Mouse (Mus musculus) urinary bladder, adult 18-20 months (tissue): ENCODE results near the gene Slc35d1.
A peak's percentile ranks its signal among the peaks of the same experiment; 100 is the strongest.

ENCODE experiments used
- DNase-seq, 2 experiments: peaks; one replicate each; pipeline ENCODE4 v3.0.0; 2022; ENCODE audit warnings: low spot score in 2 of 2, mixed read lengths in 2 of 2

Slc35d1 gene

DNA sequence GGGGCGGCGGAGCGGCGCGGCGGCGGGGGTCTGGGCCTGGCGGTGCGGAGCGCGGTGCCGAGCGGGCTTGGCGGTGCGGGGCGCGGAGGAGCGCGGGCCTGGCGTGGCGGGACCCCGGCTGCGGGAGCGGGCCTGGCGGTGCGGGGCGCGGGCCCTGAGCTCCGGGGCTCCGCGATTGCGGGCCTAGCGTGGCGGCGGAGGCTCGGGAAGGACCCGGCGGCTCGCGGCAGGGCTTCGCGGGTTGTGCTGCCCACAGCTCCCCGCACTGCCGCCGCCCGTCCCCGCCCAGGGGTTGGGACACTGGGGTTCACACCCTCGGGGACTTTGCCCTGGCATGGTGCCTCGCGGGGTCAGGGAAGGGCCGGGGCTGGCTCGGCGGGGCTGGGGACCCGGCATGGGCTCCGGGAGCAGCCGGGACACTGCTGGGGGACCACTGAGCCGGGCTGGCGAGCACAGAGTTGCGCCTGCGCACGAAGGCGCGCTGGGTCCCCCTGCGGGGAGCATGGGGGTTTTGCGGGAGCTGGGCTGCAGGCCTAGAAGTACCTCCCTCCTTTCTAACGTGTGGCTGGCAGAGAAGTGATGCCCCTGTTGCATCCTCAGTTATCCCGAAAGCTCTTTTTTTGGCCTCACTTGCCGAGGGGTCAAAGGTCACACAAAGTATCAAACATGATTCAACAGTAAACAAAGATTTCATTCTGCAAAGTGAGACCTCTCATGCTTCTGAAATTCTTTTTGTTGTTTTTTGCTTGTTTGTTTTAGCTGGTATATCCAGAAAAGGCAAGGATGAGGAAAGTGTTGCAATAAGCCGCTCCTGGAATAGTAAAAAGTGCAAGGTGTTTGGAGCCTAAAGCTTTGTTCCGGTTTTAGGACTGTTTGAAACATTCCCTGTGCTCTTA lies at the start of gene Slc35d1:
Gene Slc35d1 (minus strand): TSS at position 240 of the 896 bp plus-strand sequence.
- peak; percentile 59 to 83 for DNase-seq

DNA sequence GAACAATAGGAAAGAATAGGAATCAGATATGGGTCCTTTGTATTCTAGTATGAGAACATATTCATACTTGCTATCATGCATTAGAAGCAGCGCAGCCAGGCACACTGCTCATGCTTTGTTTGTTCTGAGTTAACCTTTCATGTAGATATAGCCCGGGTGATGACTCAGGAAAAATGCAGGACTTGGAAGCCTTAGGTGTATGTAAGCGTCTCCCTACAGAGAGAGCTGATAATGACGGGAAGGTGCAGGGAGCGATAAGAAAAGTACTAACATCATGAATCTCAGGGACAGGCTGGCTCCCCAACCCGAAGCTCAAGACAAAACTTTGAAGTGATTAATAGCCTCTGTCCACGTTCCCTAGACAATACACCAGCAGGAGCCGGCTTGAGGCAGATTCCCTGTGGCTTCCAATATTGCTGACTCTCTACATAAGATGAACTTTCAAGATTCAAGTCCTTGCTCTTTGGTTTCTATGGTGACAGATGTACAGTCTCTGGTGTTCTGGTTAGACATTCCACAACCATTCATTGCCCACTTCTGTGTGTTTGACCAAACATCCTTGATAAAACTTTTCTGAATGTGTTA lies 48.9 kb upstream of the Slc35d1 start:
- peak in 1 of 2 experiments; percentile 5 for DNase-seq

DNA sequence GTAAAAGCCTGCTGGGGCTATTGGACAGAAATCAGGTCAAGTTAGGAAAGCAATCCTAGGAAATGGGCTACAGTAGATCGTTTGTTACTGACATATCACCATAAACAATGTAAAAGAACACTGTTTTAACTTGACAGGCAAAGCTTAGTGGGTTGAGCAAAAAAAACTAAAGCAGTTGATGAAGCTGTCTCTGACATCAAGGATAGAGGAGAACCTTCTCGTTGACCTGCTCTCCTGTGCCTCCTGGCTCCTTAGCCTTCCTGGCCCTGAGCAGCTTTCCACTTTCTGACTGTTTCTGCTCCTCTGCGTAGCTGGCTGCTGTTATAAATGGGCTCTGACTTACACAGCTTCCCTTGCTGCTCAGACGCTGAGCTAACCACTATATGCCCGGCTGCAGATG lies 48.4 kb upstream of the Slc35d1 start:
- no peak for DNase-seq

DNA sequence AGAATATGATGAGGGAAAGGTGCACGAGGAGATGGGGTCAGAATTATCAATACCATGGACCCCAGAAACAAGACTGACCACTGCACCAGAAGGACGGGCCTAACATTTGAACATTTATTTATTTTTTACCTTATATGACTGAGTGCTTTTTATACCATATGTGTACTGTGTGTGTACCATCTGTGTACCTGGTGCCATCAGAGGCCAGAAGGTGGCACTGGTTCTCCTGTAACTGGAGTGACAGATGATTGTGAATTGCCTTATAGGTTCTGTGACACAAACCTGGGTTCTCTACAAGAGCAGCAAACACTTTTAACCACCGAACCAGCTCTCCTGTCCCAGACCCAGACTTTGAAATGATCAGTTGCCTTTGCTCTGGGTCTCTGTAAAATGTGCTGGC lies 43.9 kb upstream of the Slc35d1 start:
- DNase-seq: no peak

DNA sequence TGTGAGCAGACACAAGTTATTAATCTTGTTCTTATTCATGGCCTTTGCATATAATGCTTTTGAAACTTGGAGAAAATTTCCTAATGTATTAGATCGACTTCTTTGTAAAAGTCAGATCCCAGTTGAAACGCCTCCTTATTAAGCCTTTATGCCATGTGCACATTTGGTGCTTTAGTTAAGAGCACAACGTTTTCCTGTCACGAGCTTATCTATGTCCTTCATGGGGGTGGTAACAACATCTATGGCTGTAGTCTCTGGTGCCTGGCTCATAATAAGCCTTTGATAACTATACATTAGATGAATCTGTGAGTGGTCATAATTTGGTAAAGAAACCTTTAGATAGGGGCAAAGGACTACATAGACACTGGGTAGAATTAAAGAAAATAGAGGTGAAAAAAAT lies 38.9 kb upstream of the Slc35d1 start:
- no peak for DNase-seq

DNA sequence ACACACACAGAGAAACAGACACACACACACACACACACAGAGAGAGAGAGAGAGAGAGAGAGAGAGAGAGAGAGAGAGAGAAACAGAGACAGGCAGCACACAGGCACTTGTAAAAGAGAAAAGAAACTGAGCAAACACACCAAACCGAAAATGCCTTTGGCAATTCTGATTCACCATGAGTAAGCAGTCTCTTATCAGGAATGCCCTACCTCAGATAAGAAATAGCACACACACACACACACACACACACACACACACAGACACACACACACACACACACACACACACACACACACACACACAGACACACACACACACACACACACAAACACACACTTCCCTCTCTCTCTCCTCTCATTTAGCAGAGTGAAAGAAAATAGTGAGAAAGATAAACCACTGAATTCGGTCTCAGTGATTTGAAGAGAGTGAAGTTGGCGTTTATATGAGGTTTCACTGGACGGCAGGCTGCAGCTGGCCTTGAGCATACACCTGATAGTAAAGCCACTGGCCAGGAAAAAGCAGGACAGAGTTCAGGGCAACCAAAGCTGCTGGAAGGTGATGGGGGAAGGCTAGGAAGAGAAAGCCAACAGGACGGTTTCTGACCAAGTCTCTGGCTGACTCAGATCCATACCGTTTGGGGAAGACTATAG lies 34.6 kb upstream of the Slc35d1 start:
- DNase-seq: peak in 1 of 2 experiments; percentile 25

DNA sequence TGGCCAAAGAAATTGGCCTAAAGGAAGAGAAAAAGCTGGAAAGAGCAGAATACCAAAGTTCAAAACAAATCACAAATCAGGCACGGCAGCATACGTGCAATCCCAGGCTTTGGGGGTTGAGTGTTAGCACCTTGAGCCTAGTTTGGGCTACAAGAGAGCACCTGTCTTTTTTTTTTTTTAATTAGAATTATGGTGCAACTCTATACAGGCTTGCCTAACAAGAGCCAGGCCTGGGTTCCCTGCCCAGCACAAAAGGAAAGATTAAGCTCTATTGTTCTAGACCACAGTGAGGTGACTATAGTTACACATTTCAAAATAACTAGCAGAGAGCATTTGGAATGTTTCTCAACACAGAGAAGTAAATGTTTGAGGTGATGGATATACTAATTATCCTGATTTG lies 32.8 kb upstream of the Slc35d1 start:
- DNase-seq: no peak

DNA sequence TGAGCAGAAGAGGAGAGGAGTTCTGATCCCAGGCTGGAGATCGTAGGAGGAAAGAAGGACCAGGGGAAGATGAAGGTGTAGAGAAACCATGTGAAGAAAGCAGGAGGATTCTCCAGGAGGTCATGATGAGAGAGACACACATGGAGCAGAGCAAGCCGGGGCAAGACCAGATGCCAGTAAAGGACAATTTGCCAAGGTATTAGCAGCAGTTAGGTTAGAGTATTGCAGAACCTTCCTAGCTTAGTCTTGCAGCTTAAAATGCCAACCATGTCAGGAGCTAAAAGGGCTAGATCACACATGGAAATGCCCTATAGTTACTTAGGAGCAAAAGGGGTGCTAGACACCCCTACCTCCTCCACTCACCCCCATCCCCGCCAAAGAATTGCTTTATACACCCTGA lies 32.3 kb upstream of the Slc35d1 start:
- no peak for DNase-seq

DNA sequence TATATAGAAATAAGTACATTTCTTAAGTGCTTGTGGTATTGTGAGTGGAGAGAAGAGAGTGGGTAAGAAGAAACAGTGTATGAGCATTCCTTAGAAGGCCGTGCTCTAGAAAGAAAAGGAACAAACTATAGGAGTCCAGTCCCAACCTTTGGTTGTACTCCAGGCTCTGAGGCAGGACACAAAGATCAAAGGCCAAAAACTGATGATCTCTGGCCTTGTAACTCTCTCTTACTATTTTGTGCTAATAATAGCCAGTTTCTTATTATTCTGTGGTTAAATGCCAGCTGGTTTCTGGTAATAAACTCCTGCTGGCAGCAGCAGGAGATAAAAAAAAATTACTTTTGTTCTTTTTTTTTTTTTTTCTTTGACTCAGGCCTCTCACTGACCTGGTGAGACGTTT lies 17.2 kb upstream of the Slc35d1 start:
- no peak for DNase-seq

DNA sequence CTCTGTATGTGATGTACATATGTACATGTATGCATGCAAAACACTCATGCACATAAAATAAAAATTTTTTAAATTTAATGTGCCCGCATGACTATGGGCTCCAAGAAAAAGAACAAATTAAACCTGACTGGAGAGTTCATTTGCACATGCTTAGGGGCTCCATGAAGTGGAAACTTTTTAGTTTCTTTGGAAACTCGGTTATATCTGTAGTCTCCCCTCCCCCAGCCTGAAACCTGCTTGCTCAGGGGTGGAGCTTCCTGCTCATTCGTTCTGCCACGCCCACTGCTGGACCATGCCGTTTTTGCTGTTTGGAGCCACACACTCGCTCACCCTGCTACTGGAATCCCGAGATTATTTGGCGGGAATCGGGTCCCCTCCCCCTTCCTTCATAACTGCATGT lies 7.9 kb upstream of the Slc35d1 start:
- DNase-seq: no peak

DNA sequence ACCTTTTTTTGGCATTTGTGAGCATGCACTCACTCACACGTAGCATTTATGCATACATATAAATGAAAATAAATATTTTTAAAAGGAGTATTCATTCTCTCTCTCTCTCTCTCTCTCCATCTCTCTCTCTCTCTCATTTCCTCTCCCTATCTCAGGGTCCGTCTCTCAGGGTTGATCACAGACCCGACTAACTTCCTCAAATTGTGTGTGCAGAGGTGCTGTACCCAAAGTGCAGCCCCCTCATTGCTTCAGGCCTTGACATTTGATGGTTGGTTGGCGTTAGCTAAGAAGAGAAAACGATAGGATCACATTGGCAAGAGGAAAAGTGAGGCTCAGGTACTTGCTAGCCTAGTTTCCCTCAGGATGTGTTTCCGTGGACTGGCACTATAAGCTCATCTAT lies 6.8 kb upstream of the Slc35d1 start:
- DNase-seq: no peak

DNA sequence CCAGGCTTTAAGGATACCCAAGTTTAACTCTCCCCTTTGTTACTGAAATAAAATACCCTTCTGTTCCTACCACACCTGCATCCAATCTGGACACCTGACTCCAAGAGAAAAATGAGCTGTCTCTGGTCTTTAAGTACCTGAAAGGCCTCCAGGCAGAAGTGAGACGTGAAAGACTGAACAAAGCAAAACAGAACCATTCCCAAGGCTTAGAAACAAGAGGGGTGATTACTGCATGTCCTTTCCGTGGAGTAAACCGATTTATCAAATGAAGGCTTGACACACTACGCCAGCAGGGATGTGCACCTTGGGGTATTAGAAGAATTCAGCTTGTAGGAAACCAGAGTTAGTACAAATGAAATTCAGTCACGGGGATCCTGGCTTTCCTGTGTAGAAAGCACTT lies 4.0 kb upstream of the Slc35d1 start:
- no peak for DNase-seq

DNA sequence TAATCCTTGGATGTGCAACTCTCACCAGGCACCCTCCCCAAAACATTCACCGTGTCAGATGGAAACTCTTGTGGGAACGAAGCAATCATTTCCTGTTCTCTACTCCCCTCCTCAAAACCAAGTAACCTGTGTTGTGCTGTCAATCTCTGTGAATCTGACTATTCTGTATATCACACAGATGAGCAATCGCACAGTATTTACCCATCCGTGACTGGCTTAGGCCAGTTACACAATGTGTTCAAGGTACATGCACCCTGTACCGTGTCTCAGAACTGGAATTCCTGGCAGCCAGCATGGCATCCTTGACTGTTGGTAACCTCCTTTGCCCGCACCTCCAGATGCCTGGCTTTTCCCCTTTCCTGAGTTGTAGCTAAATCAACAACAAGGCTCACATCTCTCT lies 1.1 kb upstream of the Slc35d1 start:
- no peak for DNase-seq

DNA sequence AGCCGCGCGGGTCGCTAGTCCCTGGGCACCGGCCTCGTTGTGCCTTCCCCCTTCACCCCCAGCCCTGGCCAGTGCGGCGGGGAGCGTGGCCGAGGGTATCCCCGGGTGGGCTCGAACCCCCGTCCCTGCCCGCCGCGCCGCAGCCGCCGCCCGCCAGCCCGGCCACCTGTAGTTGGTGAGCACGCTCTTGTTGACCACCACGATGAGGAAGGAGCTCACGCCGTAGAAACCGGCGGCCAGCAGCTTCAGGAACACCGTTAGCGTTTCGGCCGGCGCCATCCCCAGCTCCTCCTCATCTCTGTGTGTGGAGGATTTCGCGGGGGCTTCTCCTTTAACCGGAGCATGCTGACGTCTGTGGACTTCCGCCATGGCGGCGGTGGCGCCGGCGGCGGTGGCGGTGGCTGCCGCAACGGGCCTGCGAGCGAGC lies 453 bp downstream of the Slc35d1 start:
- peak; percentile 44 to 68 for DNase-seq

DNA sequence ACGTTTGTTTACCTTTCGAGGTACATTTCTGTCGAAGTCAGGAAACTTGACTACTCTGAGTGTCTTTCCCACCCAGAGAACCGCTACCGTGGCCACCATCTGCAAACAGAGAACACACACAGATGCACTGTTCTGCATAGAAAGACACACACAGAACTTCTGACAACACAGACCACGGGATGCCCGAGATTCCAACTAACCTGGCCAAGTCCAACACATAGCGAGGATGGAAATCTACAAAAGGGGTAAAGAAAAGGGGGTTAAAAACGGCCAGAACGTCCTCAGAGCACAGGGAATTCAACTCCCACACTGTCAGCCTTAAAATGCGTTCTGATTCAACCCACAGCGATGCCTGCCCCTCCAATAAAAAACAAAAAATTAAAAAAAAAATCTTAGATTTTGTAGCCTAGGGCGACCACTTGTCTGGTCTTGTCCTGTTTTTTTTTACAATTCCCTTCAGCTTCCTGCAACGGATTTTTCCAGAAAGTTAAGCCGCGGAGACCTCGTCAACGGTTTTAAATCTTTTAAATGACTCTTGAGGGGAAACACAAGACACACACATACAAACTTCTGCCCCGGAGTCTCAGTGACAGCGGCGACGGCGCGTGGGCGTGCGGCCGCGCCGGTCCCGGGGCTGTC lies 986 bp downstream of the Slc35d1 start:
- peak in 1 of 2 experiments; percentile 12 for DNase-seq

DNA sequence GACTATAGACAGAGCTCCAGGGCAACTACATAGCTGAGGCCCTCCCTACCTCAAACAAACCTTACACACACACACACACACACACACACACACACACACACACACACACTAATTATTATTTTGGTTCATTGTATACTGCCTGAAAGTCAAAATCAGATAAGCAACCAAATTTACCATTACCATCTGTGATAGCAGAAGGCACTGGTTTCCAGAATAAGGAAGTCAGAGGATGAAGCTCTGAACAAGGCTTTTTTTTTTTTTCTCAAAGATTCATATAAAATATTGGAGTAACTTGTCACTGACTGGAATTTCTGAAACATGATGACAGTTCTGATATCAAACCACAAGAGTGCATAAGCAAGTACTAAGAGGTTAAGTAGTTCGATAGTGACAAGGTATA lies 6.4 kb downstream of the Slc35d1 start:
- DNase-seq: no peak

DNA sequence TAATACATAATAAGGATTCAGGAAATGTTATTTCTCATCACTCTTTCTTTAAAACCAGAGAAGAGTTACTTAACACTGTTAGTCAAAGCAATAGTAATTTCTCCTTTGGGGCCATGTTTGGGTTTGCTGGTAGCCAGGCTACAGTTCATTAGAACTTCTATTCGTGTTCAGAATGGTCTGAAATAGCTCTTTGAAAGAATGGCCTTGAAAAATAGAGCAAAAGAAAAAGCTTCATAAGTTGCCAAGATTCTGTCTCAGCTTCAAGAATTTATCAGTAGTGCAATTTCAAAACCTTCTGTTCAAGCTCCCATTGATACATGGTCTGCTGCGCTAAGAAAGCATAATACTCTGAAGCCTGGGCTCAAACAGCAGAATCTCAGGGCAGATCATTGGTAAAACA lies 11.3 kb downstream of the Slc35d1 start:
- DNase-seq: no peak

DNA sequence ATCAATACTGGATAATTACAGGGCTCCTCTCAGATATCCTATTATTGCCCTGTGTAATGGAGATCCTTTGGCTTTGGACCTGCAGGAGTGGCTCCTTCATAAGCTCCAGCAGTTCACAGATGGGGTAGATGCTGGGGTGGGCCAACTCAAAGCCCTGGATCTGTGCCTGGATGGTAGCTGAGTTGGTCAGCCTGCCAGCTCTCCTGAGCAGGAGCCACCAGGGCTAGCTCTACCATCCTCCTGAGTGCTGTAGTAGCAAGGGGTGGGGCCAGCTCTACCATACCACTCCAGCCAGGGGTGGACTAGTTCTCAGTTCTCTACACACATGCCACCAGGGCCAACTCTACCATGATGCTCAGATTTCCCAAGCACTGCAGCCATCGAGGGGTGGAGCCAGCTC lies 14.9 kb downstream of the Slc35d1 start:
- DNase-seq: no peak

DNA sequence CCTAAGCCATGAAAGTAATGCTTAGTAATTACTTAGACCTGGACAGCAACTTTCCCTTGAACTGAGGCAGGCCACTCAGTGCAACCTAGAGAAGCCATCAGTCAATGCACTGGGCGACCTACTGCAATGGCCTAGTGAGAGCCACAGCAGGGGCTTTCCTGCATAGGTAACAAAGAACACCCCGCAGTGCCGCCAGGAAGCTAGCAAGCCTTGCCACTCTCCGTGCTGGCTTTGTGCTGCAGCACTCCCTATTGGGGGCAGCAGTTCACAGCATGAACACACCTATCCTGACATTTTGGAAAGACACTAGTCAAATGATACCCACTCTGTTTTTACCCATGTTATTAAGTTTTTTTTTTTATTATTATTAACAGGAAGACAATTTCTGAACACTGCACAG lies 15.9 kb downstream of the Slc35d1 start:
- no peak for DNase-seq

DNA sequence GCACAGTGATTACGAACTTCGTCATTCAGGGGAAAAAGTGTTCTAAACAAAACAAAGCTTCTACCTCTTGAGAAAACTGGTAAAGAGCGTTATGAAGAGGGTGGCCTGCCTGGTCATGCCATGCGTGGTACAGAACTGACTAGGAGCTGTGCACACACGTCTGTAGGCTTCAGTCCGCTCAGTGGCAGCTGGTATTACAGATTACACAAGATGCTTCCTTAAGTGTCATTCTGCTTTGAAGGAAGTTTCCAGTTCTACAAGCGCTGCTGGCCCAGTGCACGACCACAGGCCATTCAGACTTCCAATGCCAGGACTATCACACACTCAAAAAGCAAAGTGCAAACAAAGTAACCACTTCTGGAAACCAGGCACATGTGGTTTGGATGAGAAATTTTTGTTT lies 17.6 kb downstream of the Slc35d1 start:
- no peak for DNase-seq

DNA sequence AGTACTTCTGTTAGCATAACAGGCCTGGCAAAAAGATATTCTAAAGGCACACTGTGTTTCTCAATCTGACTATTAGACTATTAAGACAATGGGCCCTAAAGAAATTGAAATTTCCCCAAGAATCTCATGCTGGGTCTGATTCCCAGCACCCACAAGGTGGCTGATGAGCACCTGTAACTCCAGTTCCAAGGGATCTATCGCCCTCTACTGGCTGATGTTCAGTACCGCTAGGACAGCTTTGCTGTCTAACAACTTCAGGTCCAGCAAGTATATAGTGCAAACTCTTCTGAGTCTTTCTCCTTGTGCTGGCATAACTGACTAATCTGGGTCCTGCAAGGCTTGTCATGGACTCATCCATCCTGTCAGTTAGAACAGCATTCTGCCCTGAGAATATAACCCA lies 22.5 kb downstream of the Slc35d1 start:
- DNase-seq: no peak
